Mouse (Mus musculus): ENCODE results near the gene Ryr2. TPM values are rescaled to one million over a fixed set of nuclear protein-coding genes. Genes with fewer than 3 reads are reported as not detected.

Ryr2 gene
- total and polyA plus RNA-seq, 3 experiments = 0.11 to 0.13 TPM; not detected in 1

DNA sequence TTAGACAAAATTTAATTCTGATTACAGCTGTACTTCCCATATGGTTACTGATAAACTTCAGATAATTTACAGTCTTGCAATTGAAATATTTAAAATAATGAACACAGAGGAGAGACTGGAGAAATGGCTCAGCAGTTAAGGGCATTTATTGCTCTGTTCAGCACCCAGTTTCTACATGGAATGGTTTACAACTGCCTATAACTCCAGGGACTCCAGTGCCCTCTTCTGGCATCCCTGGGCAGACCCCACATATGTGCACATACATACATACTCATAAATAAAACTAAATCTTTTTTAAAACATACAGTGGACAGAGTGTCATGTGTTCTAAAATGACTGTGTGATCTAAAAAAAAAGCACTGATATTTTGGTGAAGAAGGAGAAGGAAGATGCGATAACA lies 262.9 kb downstream of the Ryr2 start:
- Histone ChIP-seq H3K27me3 (replicated peaks) (no peaks in the 10 kb centered on the region), H3K9me3 (replicated peaks; ENCODE audit: low read length) (no peaks in the 10 kb centered on the region), H3K36me3 (replicated peaks in 1 of 2; ENCODE audit: control insufficient read depth in 1 of 2, insufficient read depth in 1 of 2, low read length in 1 of 2) (no peaks in the 10 kb centered on the region), H3K9ac (ENCODE audit: insufficient read depth, low read depth) (no peak overlapping the region), H3K4me1 (ENCODE audit: control insufficient read depth in 1 of 2, insufficient read depth in 2 of 2) (no peaks in the 10 kb centered on the region), H3K79me2 (replicated peaks; ENCODE audit: control insufficient read depth, extremely low read depth, insufficient read depth, poor library complexity, severe bottlenecking) (no peaks in the 10 kb centered on the region), H3K4me3 (replicated peaks in 1 of 3; ENCODE audit: low read depth in 2 of 3, low read length in 2 of 3, poor library complexity in 1 of 3) (no peak overlapping the region), H3K27ac (ENCODE audit: insufficient read depth, low read depth) (no peak overlapping the region), H3K4me2 (ENCODE audit: insufficient read depth, low read depth, poor library complexity, severe bottlenecking) (no peak overlapping the region)
- in situ Hi-C loops (cut with MboI; ENCODE audit: low pct_ligation_motif_present, low pct_unique_long_range_greater_than_20kb, low sequenced_read_pairs) (no loop called here), dilution Hi-C loops (cut with MboI; ENCODE audit: extremely low pct_ligation_motif_present, extremely low pct_unique_long_range_greater_than_20kb, low sequenced_read_pairs) (no loop called here)
- TF ChIP-seq ZNF384 (IDR thresholded peaks at IDR 0.05; ENCODE audit: low read depth, low read length) (no peak), ZKSCAN1 (IDR thresholded peaks at IDR 0.05; ENCODE audit: borderline replicate concordance, low read depth, low read length) (no peak), EP300 (IDR thresholded peaks at IDR 0.05; ENCODE audit: low read length) (no peak), RAD21 (IDR thresholded peaks at IDR 0.05; ENCODE audit: low read depth, low read length) (peak; percentile 19), TCF12 (IDR thresholded peaks at IDR 0.05; ENCODE audit: low read depth, low read length) (no peak), CTCF (conservative IDR thresholded peaks at IDR 0.05 in 1 of 2, IDR thresholded peaks at IDR 0.05 in 1 of 2; ENCODE audit: low read depth in 2 of 2, low read length in 2 of 2) (peak in 1 of 2 experiments; percentile 21; a peak in 2 of 4 replicates)
- DNase-seq (ENCODE audit: extremely low read depth) = no peak

DNA sequence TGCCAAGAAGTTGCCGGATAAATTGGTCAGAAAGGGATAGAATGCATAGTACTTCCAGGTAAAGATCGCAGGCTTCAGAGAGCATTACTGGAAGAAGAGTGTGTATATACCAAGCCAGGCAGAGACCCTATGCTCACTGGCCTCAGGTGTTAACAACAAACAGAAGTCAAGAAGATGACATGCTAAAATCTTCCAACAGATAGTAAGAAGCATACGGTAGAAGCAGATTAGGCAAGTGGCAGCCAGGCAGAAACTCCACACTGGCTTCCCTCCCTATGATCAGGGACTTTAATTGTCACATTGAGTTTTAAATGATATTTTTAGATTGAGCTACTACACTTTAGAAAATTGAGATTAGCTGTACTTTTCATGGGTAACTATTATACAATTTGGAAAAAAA lies 268.9 kb downstream of the Ryr2 start:
- Histone ChIP-seq H3K27me3 (replicated peaks) (no peaks in the 10 kb centered on the region), H3K27ac (ENCODE audit: insufficient read depth, low read depth) (no peak overlapping the region), H3K79me2 (replicated peaks; ENCODE audit: control insufficient read depth, extremely low read depth, insufficient read depth, poor library complexity, severe bottlenecking) (no peaks in the 10 kb centered on the region), H3K4me2 (ENCODE audit: insufficient read depth, low read depth, poor library complexity, severe bottlenecking) (no peak overlapping the region), H3K9ac (ENCODE audit: insufficient read depth, low read depth) (no peak overlapping the region), H3K9me3 (replicated peaks; ENCODE audit: low read length) (no peaks in the 10 kb centered on the region), H3K4me3 (replicated peaks in 1 of 3; ENCODE audit: low read depth in 2 of 3, low read length in 2 of 3, poor library complexity in 1 of 3) (no peak overlapping the region), H3K36me3 (replicated peaks in 1 of 2; ENCODE audit: control insufficient read depth in 1 of 2, insufficient read depth in 1 of 2, low read length in 1 of 2) (no peaks in the 10 kb centered on the region), H3K4me1 (ENCODE audit: control insufficient read depth in 1 of 2, insufficient read depth in 2 of 2) (no peaks in the 10 kb centered on the region)
- in situ Hi-C loops (cut with MboI; ENCODE audit: low pct_ligation_motif_present, low pct_unique_long_range_greater_than_20kb, low sequenced_read_pairs) = no loop called here
- dilution Hi-C loops (cut with MboI; ENCODE audit: extremely low pct_ligation_motif_present, extremely low pct_unique_long_range_greater_than_20kb, low sequenced_read_pairs) = no loop called here
- no peak for TF ChIP-seq EP300 (IDR thresholded peaks at IDR 0.05; ENCODE audit: low read length)
- DNase-seq (ENCODE audit: extremely low read depth) = no peak

DNA sequence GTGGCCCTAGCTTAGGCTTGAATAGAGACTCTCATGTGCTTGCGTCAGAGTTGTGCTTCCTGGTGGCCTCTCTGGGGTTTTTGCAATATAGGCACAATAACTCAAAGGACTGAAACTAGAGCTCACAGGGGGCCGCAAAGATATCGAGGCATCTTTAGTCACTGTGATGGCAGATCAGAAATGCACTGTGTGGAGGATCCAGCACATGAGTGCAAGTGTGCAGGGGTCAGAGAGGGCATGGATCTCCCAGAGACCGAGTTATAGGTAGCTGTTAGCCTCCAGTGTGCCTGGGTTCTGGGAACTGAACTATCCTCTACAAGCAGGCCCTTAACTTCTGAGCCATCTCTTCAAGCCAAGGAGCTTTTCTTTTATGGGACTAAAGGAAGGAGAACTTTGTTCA lies 269.6 kb downstream of the Ryr2 start:
- H3K9ac ChIP-seq (ENCODE audit: insufficient read depth, low read depth) = no peak overlapping the region
- H3K36me3 ChIP-seq (replicated peaks in 1 of 2; ENCODE audit: control insufficient read depth in 1 of 2, insufficient read depth in 1 of 2, low read length in 1 of 2) = no peaks in the 10 kb centered on the region
- no peaks in the 10 kb centered on the region for H3K9me3 ChIP-seq (replicated peaks; ENCODE audit: low read length)
- TF ChIP-seq JUND (conservative IDR thresholded peaks at IDR 0.05; ENCODE audit: low read depth, low read length) (no peak), USF2 (conservative IDR thresholded peaks at IDR 0.05; ENCODE audit: low read depth, low read length) (no peak), GABPA (IDR thresholded peaks at IDR 0.05; ENCODE audit: insufficient replicate concordance, low read depth, low read length) (no peak)
- DNase-seq (ENCODE audit: extremely low read depth) = no peak
- H3K79me2 ChIP-seq (replicated peaks; ENCODE audit: control insufficient read depth, extremely low read depth, insufficient read depth, poor library complexity, severe bottlenecking) = no peaks in the 10 kb centered on the region
- no peak overlapping the region for H3K4me3 ChIP-seq (replicated peaks in 1 of 3; ENCODE audit: low read depth in 2 of 3, low read length in 2 of 3, poor library complexity in 1 of 3)
- dilution Hi-C loops (cut with MboI; ENCODE audit: extremely low pct_ligation_motif_present, extremely low pct_unique_long_range_greater_than_20kb, low sequenced_read_pairs) = no loop called here
- no peaks in the 10 kb centered on the region for H3K27me3 ChIP-seq (replicated peaks)
- no peak overlapping the region for H3K4me2 ChIP-seq (ENCODE audit: insufficient read depth, low read depth, poor library complexity, severe bottlenecking)
- in situ Hi-C loops (cut with MboI; ENCODE audit: low pct_ligation_motif_present, low pct_unique_long_range_greater_than_20kb, low sequenced_read_pairs) = no loop called here
- no peak overlapping the region for H3K27ac ChIP-seq (ENCODE audit: insufficient read depth, low read depth)
- no peaks in the 10 kb centered on the region for H3K4me1 ChIP-seq (ENCODE audit: control insufficient read depth in 1 of 2, insufficient read depth in 2 of 2)

All from CH12.LX (cell line).